Mouse (Mus musculus): ENCODE measurements around the gene Rspo3. TPM values are rescaled to one million over a fixed set of nuclear protein-coding genes. Genes with fewer than 3 reads are reported as not detected.
A peak's percentile ranks its signal among the peaks of the same experiment; 100 is the strongest.

Rspo3 gene
- polyA plus RNA-seq, 1 experiment from 2014 or later = 10.3 TPM

DNA sequence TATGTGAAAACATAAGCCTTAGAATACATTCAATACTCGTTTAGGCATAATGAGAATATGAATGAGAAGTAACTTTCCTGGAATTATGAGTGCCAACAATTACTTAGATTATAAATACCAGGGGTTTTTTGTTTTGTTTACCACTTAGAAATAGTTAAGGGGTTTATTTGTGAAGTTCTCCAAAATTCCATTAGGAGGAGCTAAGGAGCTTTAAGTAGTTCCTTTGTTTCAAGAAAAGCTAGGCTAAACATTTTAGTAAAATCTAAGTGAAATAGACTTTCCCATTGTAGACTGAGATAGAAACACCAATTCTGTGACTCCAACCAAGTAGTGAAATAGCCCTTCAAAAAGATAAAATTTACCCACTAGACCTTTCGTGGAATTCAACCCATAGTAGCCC, 76.0 kb downstream of the Rspo3 start:
- ATAC-seq (replicated peaks; ENCODE audit: low FRiP score, low read depth) = no peak
- H3K9ac ChIP-seq (ENCODE audit: low read depth, low read length) = no peak overlapping the region
- H3K27ac ChIP-seq = no peak overlapping the region
- no peaks in the 10 kb centered on the region for H3K36me3 ChIP-seq (ENCODE audit: insufficient read depth, low read length)
- no peaks in the 10 kb centered on the region for H3K27me3 ChIP-seq (ENCODE audit: insufficient read depth, low read length)
- H3K9me3 ChIP-seq (replicated peaks; ENCODE audit: low read length) = no peaks in the 10 kb centered on the region
- 64% methylated on average over 2 of the region's 2 CpGs for WGBS
- DNase-seq (ENCODE audit: low spot score) = peak; percentile 53
- H3K4me1 ChIP-seq (replicated peaks; ENCODE audit: insufficient read depth, low read length) = no peaks in the 10 kb centered on the region
- no peak overlapping the region for H3K4me2 ChIP-seq (ENCODE audit: low read length)
- no peak overlapping the region for H3K4me3 ChIP-seq (replicated peaks; ENCODE audit: low read depth, low read length)
- peak; percentile 45; the same call in 1 of the 2 replicates for TF ChIP-seq CTCF (IDR thresholded peaks at IDR 0.05; ENCODE audit: low read depth)

DNA sequence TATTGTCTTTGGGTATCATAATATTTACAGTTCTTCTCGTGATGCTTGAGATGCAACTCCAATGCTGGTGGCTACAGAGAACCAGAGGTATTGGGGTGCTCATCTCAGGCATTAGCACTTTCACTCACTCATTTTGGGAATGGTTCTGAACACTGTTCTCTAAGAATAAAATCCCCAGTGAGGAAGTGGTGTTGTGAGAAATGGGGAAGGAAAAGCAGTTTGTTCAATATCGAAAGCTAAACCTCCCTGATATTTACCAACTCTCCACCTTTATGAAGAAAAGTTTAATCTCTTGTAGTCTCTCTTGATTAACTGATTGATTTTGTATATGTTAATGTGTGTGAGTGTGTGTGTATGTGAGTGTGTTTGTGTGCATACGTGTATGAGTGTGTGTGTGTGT, 90.6 kb downstream of the Rspo3 start:
- 83% methylated on average over 3 of the region's 3 CpGs for WGBS
- no peak for DNase-seq (ENCODE audit: low spot score)
- no peak overlapping the region for H3K27ac ChIP-seq
- ATAC-seq (replicated peaks; ENCODE audit: low FRiP score, low read depth) = no peak
- TF ChIP-seq CTCF (IDR thresholded peaks at IDR 0.05; ENCODE audit: low read depth) = no peak
- H3K9ac ChIP-seq (ENCODE audit: low read depth, low read length) = no peak overlapping the region
- no peak overlapping the region for H3K4me3 ChIP-seq (replicated peaks; ENCODE audit: low read depth, low read length)
- H3K9me3 ChIP-seq (replicated peaks; ENCODE audit: low read length) = no peaks in the 10 kb centered on the region
- H3K27me3 ChIP-seq (ENCODE audit: insufficient read depth, low read length) = no peaks in the 10 kb centered on the region
- no peaks in the 10 kb centered on the region for H3K36me3 ChIP-seq (ENCODE audit: insufficient read depth, low read length)
- H3K4me1 ChIP-seq (replicated peaks; ENCODE audit: insufficient read depth, low read length) = no peaks in the 10 kb centered on the region
- H3K4me2 ChIP-seq (ENCODE audit: low read length) = no peak overlapping the region

GRCm38 (mm10) chr10:29441297-29441696, 94.4 kb downstream of the Rspo3 start:
- DNase-seq (ENCODE audit: low spot score) (no peak), ATAC-seq (replicated peaks; ENCODE audit: low FRiP score, low read depth) (no peak)
- no peak overlapping the region for H3K4me2 ChIP-seq (ENCODE audit: low read length)
- no peaks in the 10 kb centered on the region for H3K9me3 ChIP-seq (replicated peaks; ENCODE audit: low read length)
- H3K9ac ChIP-seq (ENCODE audit: low read depth, low read length) = no peak overlapping the region
- 73% methylated on average over 5 of the region's 5 CpGs for WGBS
- no peaks in the 10 kb centered on the region for H3K36me3 ChIP-seq (ENCODE audit: insufficient read depth, low read length)
- H3K4me1 ChIP-seq (replicated peaks; ENCODE audit: insufficient read depth, low read length) = no peaks in the 10 kb centered on the region
- no peak for TF ChIP-seq CTCF (IDR thresholded peaks at IDR 0.05; ENCODE audit: low read depth)
- no peaks in the 10 kb centered on the region for H3K27me3 ChIP-seq (ENCODE audit: insufficient read depth, low read length)
- H3K4me3 ChIP-seq (replicated peaks; ENCODE audit: low read depth, low read length) = no peak overlapping the region
- H3K27ac ChIP-seq = no peak overlapping the region

DNA sequence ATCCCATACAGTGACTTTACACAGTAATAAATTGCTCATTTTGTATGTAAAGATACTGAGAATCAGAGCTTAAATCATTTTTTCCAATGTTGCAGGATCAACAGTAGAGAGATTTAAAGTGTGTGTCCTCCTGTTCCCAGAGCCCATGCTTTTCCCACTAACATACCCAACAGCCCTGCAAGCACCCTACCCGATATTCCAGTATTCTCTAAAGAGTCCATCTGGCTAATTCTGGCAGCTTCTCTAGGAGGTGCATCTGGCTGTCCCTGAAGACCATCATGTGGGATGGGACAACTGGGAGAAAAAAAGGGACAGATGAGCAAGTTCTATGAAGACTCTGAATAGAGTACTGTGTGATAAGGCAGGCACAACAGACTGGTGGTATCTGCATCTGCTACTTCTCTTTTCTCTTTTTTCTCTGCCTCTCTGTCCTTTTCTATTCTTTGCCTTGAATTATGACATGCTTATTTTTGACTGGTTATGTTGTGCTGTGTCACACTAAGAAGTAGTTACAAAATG, 102.7 kb downstream of the Rspo3 start:
- H3K4me1 ChIP-seq (replicated peaks; ENCODE audit: insufficient read depth, low read length) = no peaks in the 10 kb centered on the region
- H3K27ac ChIP-seq = no peak overlapping the region
- no peak overlapping the region for H3K4me2 ChIP-seq (ENCODE audit: low read length)
- no peak overlapping the region for H3K4me3 ChIP-seq (replicated peaks; ENCODE audit: low read depth, low read length)
- ATAC-seq (replicated peaks; ENCODE audit: low FRiP score, low read depth) (no peak), DNase-seq (ENCODE audit: low spot score) (no peak)
- no peak for TF ChIP-seq CTCF (IDR thresholded peaks at IDR 0.05; ENCODE audit: low read depth)
- no peaks in the 10 kb centered on the region for H3K36me3 ChIP-seq (ENCODE audit: insufficient read depth, low read length)
- no peaks in the 10 kb centered on the region for H3K9me3 ChIP-seq (replicated peaks; ENCODE audit: low read length)
- no peaks in the 10 kb centered on the region for H3K27me3 ChIP-seq (ENCODE audit: insufficient read depth, low read length)
- 86% methylated on average over 1 of the region's 1 CpGs for WGBS
- no peak overlapping the region for H3K9ac ChIP-seq (ENCODE audit: low read depth, low read length)

DNA sequence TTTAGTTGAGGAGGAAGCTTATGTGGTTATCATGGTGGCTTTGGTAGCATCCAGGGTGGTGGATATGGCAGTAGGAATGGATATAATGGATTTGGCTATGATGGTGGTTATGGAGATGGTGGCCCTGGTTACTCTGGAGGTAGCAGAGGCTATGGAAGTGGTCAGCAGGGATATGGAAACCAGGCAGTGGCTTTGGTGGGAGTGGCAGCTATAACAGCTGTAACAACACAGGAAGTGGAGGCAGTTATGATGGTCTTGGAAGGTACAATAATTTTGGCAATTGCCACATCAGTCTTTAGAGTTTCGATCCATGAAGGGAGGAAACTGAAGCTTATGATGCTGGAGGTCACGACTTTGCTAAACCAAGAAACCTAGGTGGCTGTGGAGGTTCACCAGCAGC, 109.0 kb downstream of the Rspo3 start:
- Histone ChIP-seq H3K4me3 (replicated peaks; ENCODE audit: low read depth, low read length) (no peak overlapping the region), H3K36me3 (ENCODE audit: insufficient read depth, low read length) (no peaks in the 10 kb centered on the region), H3K4me1 (replicated peaks; ENCODE audit: insufficient read depth, low read length) (no peaks in the 10 kb centered on the region), H3K27me3 (ENCODE audit: insufficient read depth, low read length) (no peaks in the 10 kb centered on the region), H3K27ac (no peak overlapping the region), H3K9me3 (replicated peaks; ENCODE audit: low read length) (no peaks in the 10 kb centered on the region), H3K9ac (ENCODE audit: low read depth, low read length) (no peak overlapping the region), H3K4me2 (ENCODE audit: low read length) (no peak overlapping the region)
- ATAC-seq (replicated peaks; ENCODE audit: low FRiP score, low read depth) (no peak), DNase-seq (ENCODE audit: low spot score) (no peak)
- no peak for TF ChIP-seq CTCF (IDR thresholded peaks at IDR 0.05; ENCODE audit: low read depth)
- WGBS = 74% methylated on average over 2 of the region's 2 CpGs

DNA sequence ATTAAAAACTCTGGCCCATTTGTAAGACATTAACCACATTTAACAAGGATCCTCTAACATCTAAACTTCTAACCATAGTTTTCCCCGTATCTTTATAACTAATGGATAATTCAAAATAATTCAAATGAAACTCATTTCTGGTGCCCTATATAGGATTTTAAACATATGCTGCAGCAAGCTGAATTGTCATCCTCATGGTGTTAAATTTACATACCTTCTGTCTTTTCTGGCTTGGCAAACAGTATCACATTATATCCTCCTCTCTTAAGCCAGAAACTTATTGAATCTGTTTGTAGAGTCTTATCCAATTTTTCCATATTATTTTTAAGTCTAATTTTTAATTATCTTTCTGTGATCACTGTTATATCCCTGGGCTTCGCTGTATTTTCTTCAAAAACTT, 111.1 kb downstream of the Rspo3 start:
- ATAC-seq (replicated peaks; ENCODE audit: low FRiP score, low read depth) (no peak), DNase-seq (ENCODE audit: low spot score) (no peak)
- no peaks in the 10 kb centered on the region for H3K9me3 ChIP-seq (replicated peaks; ENCODE audit: low read length)
- no peaks in the 10 kb centered on the region for H3K27me3 ChIP-seq (ENCODE audit: insufficient read depth, low read length)
- no peak overlapping the region for H3K27ac ChIP-seq
- no peaks in the 10 kb centered on the region for H3K36me3 ChIP-seq (ENCODE audit: insufficient read depth, low read length)
- 83% methylated on average over 2 of the region's 2 CpGs for WGBS
- no peak overlapping the region for H3K9ac ChIP-seq (ENCODE audit: low read depth, low read length)
- H3K4me3 ChIP-seq (replicated peaks; ENCODE audit: low read depth, low read length) = no peak overlapping the region
- no peaks in the 10 kb centered on the region for H3K4me1 ChIP-seq (replicated peaks; ENCODE audit: insufficient read depth, low read length)
- no peak overlapping the region for H3K4me2 ChIP-seq (ENCODE audit: low read length)
- TF ChIP-seq CTCF (IDR thresholded peaks at IDR 0.05; ENCODE audit: low read depth) = no peak

DNA sequence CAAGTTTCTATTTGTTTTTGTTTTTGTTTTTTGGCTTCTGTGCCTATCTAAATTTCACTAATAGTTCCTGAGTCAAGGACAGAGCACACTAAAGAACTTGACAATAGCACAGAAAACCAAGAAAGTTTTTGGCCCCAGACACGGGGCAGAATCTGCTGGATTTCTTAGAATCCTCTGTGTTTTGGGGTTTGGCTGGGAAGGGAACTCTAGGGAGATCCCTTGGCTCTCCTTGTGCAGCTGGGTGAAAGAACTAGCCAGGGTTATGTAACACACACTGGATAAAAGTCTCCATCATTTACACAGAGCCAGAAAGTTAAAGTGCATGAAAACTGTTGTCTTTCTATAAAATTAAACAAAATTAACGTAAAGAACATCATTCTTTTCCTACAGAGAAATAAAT, 121.3 kb downstream of the Rspo3 start:
- Histone ChIP-seq H3K27ac (no peak overlapping the region), H3K9ac (ENCODE audit: low read depth, low read length) (no peak overlapping the region), H3K27me3 (ENCODE audit: insufficient read depth, low read length) (no peaks in the 10 kb centered on the region), H3K36me3 (ENCODE audit: insufficient read depth, low read length) (no peaks in the 10 kb centered on the region), H3K4me1 (replicated peaks; ENCODE audit: insufficient read depth, low read length) (no peaks in the 10 kb centered on the region), H3K4me2 (ENCODE audit: low read length) (no peak overlapping the region), H3K4me3 (replicated peaks; ENCODE audit: low read depth, low read length) (no peak overlapping the region), H3K9me3 (replicated peaks; ENCODE audit: low read length) (no peaks in the 10 kb centered on the region)
- no peak for ATAC-seq (replicated peaks; ENCODE audit: low FRiP score, low read depth)
- no peak for DNase-seq (ENCODE audit: low spot score)
- WGBS = 75% methylated on average over 2 of the region's 2 CpGs
- TF ChIP-seq CTCF (IDR thresholded peaks at IDR 0.05; ENCODE audit: low read depth) = no peak
